Comparison of ENCODE assay signal across 8 mouse cellular contexts in the genomic region with DNA sequence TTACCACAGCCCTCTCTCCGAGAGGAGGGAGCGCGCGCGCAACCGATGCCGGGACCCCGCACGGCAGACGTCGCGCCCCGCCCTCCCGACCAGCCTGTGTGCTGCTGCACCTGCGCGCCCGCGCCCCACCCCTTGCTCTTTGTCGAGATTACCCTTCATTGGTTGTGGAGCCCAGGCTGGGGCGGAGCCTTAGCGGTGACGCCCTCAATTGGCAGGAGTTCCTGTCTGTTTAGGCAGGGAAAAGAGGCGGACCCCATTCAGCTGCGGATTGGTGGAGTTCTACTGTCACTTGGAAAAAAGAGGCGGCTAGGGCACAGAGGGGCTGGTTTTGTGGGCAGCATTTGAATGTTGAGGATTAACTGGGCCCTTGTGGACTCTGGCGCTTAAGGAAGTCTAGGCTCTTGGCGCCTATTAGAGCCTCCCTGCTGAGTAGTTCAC. TPM values are rescaled to one million over a fixed set of nuclear protein-coding genes. Genes with fewer than 3 reads are reported as not detected.
DNase-seq lines count a peak whose midpoint lies in the region; ATAC-seq lines count a peak whose summit lies in the region.

No protein-coding gene starts in this region.

- peak overlapping the region; percentile 79 for H3K9ac ChIP-seq in hindbrain, embryonic 15.5 days

- 20% methylated on average over 26 of the region's 27 CpGs for WGBS in hindbrain, embryonic 15.5 days

- peaks cover 21% of the 10 kb centered on the region for H3K4me1 ChIP-seq in hindbrain, embryonic 15.5 days (replicated peaks)

- H3K9me3 ChIP-seq in hindbrain, embryonic 15.5 days, result no peaks in the 10 kb centered on the region

- DNase-seq in T-cell, adult 2 months (ENCODE audit: low spot score), result peak; percentile 98
- peak; percentile 96 to 98 for DNase-seq in cerebellum, postnatal 36 days
- DNase-seq in frontal cortex, postnatal 36 days (ENCODE audit: low spot score in 2 of 2), result peak; percentile 95 to 98
- peak; percentile 98 for DNase-seq in left cerebral cortex, adult 11 months (ENCODE audit: low spot score)
- peak; percentile 97 to 99 for DNase-seq in lung, postnatal 4 days
- peak; percentile 91 for DNase-seq in retina, postnatal 7 days (ENCODE audit: low read depth, low spot score)
- peak; percentile 73 for DNase-seq in urinary bladder, adult 2 months (ENCODE audit: low spot score)

- peak overlapping the region; percentile 57 for H3K4me2 ChIP-seq in hindbrain, embryonic 15.5 days

- H3K4me3 ChIP-seq in hindbrain, embryonic 15.5 days, result peak overlapping the region; percentile 59

- H3K36me3 ChIP-seq in hindbrain, embryonic 15.5 days, result no peaks in the 10 kb centered on the region

- ATAC-seq in hindbrain, embryonic 15.5 days (ENCODE audit: low FRiP score, low read depth), result peak; percentile 99

- H3K27ac ChIP-seq in hindbrain, embryonic 15.5 days (replicated peaks), result peak overlapping the region; percentile 97

- no peaks in the 10 kb centered on the region for H3K27me3 ChIP-seq in hindbrain, embryonic 15.5 days

RNA-seq across cellular contexts. Expression of gene Opn1mw, which starts 41.6 kb away (rescaled TPM):
- polyA plus RNA-seq in hindbrain, embryonic 15.5 days (2015; fragmentation: Nextera tagmentation; extraction: Ambion mirVana), result not detected in 2 replicates
- not detected in 2 replicates for polyA plus RNA-seq in urinary bladder, adult 2 months (2012; rRNA removed)

RNA-seq across cellular contexts. Expression of gene Mecp2, which starts 49.5 kb away (rescaled TPM):
- polyA plus RNA-seq in hindbrain, embryonic 15.5 days (2015; fragmentation: Nextera tagmentation; extraction: Ambion mirVana), result 12.8 and 13.6 TPM in 2 replicates
- polyA plus RNA-seq in urinary bladder, adult 2 months (2012; rRNA removed), result 12.8 and 17.1 TPM in 2 replicates

Comparison
In these comparisons a context has a peak if more than half of its experiments do, and no peak if none do; other contexts are left out.
1. Peak in every context shown above with its lines: DNase-seq, ATAC-seq, H3K4me3 ChIP-seq and H3K27ac ChIP-seq.